Mouse (Mus musculus): ENCODE results near the gene Zfp934. TPM values are rescaled to one million over a fixed set of nuclear protein-coding genes. Genes with fewer than 3 reads are reported as not detected.

Zfp934 gene
- polyA plus RNA-seq (2017; shearing (Covaris generic)): 3.2 TPM

DNA sequence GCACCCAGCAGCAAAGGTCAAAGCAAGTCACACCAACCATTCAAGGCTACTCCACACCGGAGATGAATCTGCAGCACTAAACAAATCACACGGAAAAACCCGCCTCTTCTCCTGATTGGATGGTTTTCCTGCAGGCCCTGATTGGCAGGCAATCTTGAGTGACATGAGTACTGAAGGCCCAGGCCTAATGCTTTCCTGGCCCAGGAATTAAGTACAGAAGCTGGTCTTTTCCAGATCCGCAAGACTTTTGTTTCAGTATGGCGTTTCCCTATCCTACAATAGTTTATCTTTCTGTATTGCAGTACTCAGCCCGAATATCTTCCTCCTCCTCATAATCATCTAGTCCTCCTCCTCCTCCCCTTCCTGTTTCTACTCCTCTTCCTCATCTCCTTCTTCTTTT lies at the start of gene Zfp934:
Zfp934 (minus strand) TSS at position 101 of the 400 bp plus-strand sequence.

GRCm38 (mm10) chr13:62558189-62559110 lies 12.5 kb downstream of the Zfp934 start, which contains the start of gene Zfp935:
Gene Zfp935, minus strand, starts transcription at chr13:62558511.

DNA sequence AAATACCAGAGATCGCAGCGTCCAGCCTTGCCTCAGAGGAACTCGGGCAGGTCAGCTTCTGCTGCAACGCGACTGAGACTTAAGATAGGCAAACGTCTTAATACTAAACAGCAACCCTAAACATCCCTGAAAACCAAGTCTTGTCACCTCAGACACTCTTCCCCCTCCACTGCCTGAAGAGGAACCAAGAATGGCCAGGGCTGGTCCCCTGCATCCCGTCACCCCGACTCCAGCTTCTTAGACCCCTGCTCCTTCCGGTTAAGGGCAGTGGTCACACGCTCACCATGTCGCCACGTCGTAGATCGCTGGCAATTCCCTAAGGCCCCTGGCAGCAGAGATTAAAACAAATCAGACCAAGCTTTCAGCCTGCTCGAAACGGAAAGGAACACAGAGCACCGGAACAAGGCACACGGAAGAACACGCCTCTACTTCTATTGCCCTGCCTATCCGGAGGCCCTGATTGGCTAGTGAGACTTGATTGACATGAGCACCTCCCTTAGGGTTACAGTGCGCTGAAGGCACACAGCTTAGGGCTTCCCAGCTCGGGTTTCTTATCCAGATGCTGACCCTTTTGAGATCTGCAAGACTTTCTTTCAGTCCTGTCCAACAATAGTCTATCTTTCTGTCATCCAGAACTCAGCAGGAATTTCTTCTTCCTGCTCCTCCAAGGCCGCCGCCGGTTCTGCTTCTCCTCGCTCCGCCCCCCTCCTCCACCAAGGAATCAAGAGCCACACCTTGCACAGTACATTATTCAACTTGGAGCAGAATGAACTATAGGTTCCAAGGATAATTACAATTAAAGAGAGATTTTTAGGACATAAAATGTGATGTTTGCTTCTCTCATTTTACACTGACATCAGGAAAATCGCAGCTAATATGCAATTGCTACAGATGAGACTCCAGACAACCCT lies 104.3 kb downstream of the Zfp934 start, which contains the start of gene Gm49359:
Gm49359 (minus strand) TSS at position 409 of the 911 bp plus-strand sequence.

Other genes with a start within 250 kb of the Zfp934 start
- 0.61 TPM for gene Gm3604, start 188.0 kb downstream of the Zfp934 start, polyA plus RNA-seq (2017; shearing (Covaris generic))
- 3.4 TPM for gene Gm49359, start 104.4 kb downstream of the Zfp934 start, polyA plus RNA-seq (2017; shearing (Covaris generic))
- gene Zfp935, start 12.7 kb downstream of the Zfp934 start, polyA plus RNA-seq (2017; shearing (Covaris generic)): not detected
- 0.52 TPM for gene 6720489N17Rik, start 53.0 kb upstream of the Zfp934 start, polyA plus RNA-seq (2017; shearing (Covaris generic))
- gene Platr25, start 189.5 kb upstream of the Zfp934 start, polyA plus RNA-seq (2017; shearing (Covaris generic)): 6.3 TPM
- gene Gm5141, start 214.6 kb upstream of the Zfp934 start, polyA plus RNA-seq (2017; shearing (Covaris generic)): 2.3 TPM